Mouse (Mus musculus): ENCODE results near the gene Tbx4.

The Tbx4 gene

DNA sequence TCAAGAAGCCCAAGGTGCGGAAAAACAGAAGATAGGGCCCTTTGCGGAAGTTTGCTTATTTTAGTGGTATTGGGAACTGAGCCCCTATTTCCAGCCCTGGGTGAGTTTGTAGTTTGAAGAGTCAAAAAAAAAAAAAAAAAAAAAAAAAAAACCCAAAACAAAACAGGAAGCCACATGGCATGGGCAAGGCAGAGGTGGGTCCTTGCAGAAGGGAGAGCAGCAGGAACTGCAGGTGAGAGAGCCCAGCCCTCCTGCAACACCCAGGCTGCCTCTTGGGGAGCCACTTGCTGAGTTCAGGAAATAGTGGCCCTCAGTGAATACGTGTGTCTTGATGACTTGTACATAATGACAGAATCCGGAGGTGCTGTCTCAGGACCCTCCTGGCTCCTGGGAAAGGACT, 23.3 kb downstream of the Tbx4 start:
- no peak for DNase-seq (ENCODE audit: low spot score in 2 of 2)

DNA sequence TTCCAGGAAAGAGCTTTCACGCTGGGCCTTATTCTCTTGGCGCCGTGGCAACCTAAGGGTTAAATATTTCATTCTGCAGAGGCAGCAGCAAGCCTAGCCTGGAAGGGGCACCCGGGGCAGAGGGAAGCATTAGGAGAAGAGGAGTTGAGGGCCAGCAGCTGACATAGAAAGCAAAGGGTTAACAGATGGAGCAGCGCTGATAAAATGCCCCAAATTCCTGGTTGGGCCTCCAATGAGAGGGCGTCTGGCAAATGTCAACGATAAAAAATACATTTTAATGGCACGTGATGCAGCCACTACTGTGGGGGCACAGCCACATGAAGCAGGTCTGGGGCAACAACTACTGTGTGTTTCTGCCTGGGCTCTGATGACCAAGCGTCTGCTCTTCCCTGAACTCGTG, 23.9 kb downstream of the Tbx4 start:
- DNase-seq (ENCODE audit: low spot score in 2 of 2): no peak

DNA sequence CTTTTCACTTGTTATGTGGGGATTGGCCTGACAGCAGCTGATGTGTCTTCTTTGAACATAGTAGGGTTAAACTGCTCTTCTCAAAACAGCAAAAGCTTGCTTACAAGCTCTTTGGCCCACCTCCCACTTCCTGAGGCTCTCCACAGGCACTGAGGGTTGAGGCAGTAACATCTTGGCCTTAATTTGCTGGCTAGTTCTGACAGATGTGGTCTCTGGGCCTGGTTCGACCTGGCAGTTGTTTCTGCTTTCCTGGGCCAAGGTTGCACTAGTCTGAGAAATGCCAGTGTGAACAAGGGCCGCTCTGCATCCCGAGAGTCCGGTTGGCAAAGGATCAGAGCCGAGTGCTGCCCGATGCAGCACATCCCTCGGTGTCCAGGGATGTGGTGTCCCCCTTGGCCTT, 27.3 kb downstream of the Tbx4 start:
- DNase-seq (ENCODE audit: low spot score in 2 of 2): no peak

DNA sequence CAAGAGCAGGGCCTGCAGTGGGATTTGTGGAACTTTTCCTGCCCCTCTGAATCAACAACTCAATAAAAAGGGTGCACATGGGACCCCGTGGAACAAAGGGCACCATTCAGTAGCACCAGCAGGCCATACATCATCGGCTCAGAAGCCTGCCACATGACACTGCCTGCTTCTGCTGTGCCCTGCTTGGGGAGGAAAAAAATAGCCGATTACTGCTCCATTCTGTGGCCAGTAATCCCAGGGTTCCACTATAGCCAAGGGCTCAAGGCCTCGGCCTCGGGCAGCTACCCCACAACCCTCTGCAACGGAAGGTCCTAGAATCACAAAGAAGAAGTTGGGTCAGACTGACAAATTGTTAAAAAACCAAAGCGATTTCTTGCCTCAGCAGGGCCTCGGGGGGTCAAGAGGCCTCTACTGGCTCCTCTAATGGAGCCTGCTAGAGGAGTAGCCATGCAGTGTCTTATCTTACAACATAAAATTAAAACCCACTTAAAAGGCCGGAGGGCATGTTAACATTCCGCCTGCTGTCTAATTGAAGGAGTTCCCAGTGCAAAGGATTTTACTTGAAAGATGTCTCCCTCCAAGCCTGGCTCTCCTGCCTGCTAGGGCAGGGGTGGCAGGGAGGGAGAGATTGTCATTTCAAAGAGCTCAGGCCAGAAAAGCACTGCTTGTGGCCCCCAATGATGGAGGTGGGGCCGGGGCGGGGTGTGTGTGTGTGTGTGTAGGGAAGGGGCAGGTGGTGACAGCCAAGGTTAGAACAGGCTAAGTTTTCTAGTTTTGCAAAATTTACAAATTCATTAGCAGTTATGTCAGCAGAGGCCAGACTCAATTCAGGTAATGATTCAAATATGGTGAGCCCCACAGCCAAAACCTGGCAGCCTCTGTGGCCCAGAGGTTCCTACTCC, 31.1 kb downstream of the Tbx4 start:
- DNase-seq (ENCODE audit: low spot score in 2 of 2): no peak

DNA sequence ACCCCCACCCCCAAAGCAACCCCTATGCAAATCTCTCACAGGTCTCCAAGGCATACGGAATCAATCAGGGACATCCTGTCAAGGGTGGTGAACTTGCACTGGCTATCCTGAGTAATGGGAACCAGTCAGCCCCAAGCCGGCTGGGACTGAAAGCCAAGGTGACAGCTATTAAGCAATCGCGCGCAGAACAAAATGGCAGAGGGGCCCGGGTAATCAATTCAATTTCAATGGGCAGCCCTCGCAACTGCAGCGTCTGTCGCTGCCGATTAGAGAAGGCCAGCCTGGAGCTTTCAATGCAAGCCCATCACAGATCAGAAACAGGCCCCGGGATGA, 31.7 kb downstream of the Tbx4 start:
- DNase-seq (ENCODE audit: low spot score in 2 of 2): no peak

DNA sequence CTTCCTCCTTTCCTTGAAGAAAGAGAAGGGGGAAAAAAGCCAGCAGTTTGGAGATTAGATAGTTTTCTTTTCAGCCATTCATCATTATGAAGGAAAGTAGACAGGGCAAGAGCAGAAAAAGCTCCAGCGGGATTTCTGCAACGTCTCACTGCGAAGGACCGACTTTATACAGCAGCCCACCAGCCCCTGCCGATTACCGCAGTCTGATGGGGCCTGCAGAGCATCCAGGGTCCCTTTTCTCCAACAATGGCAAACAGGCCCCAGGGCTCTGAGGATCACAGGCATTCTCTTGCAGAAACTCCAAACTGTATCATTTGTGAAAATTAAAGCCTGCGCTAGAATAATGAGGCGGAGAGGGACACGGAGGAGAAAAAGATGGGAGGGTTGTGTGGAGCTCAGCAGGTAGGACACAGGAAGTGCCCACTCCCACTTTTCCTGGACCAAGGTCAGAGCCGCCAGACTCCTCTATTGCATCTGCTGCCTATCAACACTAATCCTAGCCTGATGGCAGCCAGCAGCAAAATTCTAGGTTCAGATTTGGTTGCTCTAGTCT, 32.2 kb downstream of the Tbx4 start:
- DNase-seq (ENCODE audit: low spot score in 2 of 2): no peak

DNA sequence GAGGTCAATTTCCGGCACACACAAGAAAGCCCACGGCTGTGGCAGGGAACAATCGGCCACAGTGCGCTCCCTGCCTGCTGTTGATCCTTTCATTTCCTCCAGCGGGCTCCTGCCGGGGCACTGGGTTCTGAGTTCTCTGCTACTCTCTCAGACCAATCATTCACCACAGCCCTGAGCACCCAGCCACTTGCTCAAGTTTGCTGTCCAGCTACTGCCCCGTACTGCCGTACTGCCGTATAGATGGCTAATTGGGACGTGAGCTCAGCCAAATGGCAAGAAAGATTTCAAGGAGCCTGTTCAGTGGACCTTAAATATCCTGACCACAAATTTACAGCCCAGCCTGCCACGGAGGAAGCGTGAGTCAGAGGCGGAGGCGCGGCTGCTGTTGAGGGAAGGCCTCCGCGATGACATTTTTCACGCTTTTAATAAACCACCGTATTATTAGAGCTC, 39.1 kb downstream of the Tbx4 start:
- no peak for DNase-seq (ENCODE audit: low spot score in 2 of 2)

DNA sequence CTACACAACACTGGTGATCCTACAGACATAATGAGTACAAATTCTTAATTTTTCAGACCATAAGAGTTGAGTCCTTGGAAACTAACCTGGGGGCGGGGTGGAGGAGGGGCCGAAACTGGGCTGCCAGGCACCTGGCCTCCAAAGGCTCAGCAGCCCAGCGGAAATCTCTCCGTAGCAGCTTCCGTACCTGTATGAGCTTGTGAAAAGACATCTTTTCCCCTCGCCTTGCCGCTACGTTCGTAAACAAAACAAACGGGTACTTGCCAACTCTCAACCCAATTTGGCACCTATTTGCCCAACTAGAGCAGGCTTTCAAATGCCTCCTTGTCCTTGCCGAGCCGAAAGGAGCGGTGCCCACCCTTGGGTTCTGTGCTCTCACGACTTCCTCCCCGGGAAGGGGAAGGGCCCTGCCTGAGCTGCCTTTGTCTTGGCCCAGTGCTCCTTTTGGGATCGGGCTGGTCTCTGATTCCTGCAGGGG, 40.1 kb downstream of the Tbx4 start:
- DNase-seq (ENCODE audit: low spot score in 2 of 2): no peak

DNA sequence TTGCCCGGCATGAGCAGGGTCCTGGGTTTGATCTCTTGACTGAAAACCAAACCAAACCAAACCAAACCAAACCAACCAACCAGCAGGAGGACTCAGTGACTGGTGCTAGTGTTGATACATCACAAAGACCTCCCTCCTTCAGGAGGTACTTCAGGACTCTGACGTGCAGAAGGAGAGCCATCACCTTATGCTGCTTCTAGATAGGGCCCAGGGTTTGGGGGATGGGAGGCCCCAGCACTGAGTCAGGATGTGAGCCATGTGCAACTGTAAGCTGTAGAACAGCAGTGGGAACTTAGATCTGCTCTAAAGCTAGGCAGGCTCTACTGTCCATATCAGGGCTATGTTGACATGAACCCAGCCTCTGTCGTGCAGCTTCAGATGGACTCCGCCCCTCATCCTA, 41.9 kb downstream of the Tbx4 start:
- no peak for DNase-seq (ENCODE audit: low spot score in 2 of 2)

DNA sequence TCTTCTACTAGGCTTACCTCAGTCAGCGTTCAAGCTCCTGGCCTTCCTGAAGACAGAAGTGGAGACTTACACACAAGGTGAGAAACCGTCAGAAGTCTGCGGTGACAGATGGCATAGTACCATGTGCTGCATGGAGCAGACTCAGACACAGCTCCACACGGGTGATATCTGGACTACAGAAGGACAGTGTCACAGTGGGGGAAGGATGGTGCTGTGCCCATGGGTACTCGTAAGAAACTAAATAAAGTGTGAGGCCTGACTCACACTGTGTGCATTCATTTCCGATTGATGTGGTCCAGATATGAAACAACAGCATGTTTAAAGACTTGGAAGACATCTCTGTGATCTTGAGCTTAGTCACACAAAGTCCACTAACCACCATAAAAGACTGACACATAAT, 43.4 kb downstream of the Tbx4 start:
- no peak for DNase-seq (ENCODE audit: low spot score in 2 of 2)

DNA sequence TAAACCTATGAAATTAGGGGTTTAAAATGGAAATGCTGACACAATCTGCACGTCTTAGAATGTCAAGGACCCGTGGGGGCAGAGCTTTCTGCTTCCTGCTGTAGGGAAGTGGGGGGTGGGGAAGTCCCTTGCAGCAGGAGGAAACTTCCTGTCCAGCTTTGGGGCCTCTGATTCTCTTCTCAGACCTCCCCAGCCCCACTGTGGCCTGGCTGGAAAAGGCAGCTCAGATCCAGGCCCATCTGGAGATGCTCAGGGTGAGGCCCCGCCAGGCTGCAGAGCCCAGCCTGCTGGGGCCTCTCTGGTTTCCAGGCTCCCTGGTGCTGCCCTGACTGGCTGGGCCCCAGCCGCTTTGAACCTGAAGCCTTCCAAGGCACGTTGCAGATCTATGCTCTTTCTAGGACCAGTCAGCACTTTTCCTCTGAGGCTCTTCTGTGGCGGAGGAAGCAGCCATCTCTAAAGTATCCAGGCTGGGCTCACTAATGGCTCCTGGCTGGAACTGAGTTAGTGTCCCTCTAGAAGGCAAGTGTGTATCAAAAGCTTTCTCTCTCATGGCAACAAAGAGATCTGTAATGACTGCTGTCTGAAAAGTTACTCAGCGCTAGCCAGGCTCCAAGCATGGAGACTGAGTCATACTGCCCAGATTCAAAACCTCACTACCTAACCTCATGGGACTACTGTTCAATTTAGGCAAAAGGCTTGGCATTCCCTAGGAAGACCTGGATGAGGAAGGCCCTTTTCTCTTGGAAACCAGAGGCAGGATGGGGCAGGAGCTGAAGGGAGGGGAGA, 55.8 kb downstream of the Tbx4 start:
- no peak for DNase-seq (ENCODE audit: low spot score in 2 of 2)

DNA sequence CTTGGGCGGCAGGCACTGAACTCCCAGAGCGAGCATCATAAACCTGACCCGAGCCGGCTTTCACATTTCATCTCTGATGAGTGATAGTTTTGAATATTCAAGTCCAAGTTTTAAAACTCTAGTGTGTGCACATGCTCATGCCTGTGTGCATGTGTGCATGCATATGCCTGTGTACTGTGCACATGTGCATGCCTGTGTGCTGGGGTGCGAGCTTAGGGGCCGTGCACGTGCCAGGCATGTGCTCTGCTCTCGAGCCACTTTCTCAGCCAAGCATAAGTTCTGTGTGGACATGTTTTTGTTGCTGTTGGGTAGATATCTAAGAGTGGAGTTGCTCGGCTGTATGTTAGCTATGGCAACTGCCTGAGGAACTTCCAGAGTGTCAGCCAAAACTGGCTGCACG, 62.5 kb downstream of the Tbx4 start:
- no peak for DNase-seq (ENCODE audit: low spot score in 2 of 2)

DNA sequence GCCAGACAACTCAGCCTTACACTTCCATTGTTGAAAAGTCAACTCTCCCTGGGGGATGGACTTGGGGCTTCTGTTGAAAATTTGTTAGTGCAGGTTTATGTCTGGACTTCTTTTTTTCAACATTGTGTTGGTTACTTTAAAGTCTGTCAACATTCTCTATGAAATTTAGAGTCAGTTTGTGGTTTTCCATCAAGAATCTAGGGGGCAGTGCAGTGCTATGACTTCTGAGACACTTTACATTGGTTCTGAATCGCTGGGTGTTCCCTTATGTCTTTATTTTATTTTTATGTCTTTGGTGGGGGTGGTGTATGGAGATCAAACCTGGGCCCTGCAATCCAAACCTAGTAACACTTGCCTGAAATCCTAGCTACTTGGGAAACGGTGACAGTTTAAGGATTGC, 63.5 kb downstream of the Tbx4 start:
- no peak for DNase-seq (ENCODE audit: low spot score in 2 of 2)

DNA sequence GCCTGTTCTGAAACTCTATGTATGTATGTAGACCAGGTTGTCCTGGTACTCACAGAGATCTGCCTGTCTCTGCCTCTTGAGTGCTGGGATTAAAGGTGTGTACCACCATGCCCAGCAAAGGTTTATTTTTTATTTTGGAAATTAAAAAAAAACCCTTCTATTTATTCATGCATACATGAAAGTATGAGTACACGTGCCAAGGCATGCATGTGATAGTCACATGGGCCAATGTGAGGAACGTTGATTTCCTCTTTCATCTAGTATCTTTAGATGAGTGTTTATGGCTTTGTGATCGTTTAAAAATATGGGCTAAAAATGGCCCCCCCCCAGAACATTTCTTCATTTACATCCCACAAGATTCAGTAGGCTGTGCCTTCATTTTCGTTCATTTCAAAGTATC, 66.3 kb downstream of the Tbx4 start:
- no peak for DNase-seq (ENCODE audit: low spot score in 2 of 2)

DNA sequence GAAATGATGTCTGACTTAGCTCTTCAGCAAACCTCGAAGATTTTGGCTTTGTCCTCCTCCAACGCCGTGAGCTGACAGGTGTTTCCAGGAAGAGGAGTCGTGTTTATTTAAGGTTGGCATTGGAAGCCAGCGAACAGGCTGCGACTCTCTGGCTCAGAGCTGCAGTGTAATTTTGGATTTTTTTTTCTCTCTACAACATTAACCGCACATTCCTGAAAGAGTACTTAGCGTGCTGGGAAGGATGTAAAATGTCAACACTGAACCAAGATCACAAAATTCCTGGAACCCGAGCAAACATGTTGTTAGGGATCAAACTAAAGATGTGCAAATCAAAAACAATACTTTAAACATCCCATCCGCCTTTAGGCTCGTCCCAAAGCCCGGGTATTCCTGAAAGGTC, 69.4 kb downstream of the Tbx4 start:
- no peak for DNase-seq (ENCODE audit: low spot score in 2 of 2)

DNA sequence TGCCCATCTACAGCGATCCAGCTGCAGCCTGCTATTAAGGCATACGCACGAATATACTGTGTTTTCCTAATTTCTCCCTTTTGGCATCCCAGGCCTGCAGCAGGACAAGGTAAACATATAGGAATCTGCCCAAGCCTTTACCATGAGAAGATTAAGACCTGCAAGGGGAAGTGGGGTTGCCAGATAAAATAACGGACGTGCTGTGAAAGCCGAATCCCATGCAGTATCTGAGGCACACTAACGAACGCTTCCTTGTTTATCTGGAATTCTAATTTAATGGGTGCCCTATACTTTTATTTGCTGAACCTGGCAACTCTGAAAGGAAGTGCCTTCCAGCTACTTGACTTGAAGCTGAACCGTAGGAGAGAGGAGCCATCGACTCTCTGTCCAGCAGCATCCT, 70.2 kb downstream of the Tbx4 start:
- no peak for DNase-seq (ENCODE audit: low spot score in 2 of 2)

DNA sequence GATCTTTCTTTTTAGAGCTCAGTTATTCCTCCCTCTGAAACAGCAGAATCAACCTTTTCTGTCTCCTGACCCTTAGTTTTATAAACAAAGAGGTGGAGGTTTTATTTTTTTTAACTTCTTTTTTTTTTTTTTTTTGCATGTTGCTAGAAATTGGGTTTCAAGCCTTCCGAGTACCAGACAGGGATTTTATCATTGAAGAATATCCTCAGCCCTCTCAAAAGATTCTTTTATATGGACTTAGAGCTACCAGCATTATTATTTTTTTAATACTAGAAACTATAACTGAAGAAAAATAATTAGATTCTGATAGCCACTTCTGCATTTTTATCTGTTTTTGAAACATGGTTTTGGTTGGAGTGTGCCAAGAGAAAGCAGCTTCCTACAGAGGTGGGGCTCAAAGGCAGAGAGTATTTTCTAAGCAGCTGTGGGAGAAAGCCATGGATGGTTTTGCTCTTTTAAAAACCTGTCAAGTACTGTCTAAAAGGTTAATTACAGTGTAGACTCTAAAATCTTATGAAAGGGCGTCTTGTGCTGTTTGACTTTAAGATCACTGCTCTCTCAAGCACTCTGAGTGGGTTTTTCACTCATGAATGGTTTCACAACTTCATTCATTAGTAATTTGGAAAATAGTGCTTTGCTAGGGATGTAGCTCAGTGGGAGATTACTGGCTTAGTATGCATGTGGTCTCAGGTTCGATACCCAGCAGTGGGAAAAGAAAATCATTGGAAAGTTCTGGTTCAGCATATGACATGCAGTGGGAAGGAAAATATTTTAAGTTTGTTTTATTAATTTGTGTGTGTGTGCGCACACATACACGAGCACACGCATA, 70.9 kb downstream of the Tbx4 start:
- no peak for DNase-seq (ENCODE audit: low spot score in 2 of 2)

DNA sequence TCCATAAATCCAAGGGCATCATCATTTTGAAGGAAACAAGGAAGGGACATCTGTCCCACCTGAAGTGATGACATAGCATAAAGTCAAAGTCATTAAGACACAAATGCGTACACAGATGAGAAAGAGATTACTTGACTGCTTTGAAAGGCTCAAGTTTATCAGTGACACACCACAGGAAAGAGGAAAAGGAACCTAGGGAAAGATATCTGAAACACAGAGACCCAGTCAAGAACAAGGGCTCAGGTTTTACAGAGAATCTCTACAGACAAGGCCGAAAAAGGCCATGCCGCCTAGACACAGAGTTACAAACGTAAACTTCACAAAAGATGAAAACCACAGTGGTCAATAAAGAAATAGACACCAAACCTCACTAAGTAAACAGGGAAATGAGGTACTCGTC, 73.6 kb downstream of the Tbx4 start:
- no peak for DNase-seq (ENCODE audit: low spot score in 2 of 2)

DNA sequence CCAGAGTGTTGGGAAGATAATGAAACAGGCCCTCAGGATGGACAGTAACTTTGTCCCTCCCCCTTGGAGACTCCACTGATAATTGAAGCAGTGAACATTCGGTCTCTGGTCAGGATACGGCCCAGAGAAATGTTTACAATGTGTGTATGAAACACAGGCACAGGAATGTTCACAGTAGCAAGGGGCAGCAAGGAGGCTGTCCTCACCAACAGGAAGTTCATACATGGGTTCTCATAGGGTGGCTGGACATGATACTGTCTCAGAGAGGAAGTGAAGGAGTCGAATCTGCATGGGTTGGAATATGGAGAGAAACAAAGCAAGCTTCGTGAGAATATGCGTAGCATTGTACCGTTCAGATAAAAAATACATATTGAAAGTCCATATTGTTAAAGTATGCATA, 74.1 kb downstream of the Tbx4 start:
- DNase-seq (ENCODE audit: low spot score in 2 of 2): no peak

DNA sequence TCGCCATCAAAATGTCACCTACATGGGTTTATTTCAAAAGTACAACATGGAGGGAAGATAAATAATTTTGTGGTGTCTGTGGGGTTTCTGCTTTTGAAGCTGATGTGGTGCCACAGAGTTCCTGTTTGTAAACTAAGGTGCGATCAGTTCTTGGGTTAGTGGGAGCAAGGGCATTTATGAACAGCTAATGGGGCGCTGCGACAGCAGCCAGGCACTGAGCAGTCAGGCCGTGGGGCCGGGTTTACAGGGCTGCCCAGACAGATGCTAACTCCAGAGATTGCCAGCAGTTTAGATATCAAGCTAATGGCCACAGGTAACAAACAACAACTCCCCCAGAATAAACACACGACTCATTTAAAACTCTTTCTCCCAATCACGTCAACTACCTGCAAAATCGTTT, 75.3 kb downstream of the Tbx4 start:
- DNase-seq (ENCODE audit: low spot score in 2 of 2): no peak

All from spleen, postnatal 4 days (tissue).